Mouse (Mus musculus): ENCODE data around the gene Flcn. TPM values are rescaled to one million over a fixed set of nuclear protein-coding genes. Genes with fewer than 3 reads are reported as not detected.

Gene Flcn
- polyA plus RNA-seq, 1 experiment: 58.9 TPM

GRCm38 (mm10) chr11:59787199-59787781 is 22.5 kb downstream of the Flcn start, which contains the start of gene Pld6:
Pld6 (minus strand) TSS chr11:59787645.
- TF ChIP-seq CTCF (IDR thresholded peaks at IDR 0.05; ENCODE audit: insufficient read depth, low read length) (no peak), POLR2A (IDR thresholded peaks at IDR 0.05; ENCODE audit: borderline replicate concordance, extremely low read depth, low read depth, low read length) (no peak)
- Histone ChIP-seq H3K4me3 (replicated peaks; ENCODE audit: extremely low read depth, low read depth, low read length) (peak within 1 kb of the TSS; percentile 6), H3K4me1 (ENCODE audit: control insufficient read depth, insufficient read depth, low read length) (peaks cover 6% of the 10 kb centered on the region)
- 2% methylated on average over 51 of the region's 51 CpGs for WGBS
- peak; percentile 65 for DNase-seq

GRCm38 (mm10) chr11:59786444-59787198 is 23.2 kb downstream of the Flcn start:
- TF ChIP-seq CTCF (IDR thresholded peaks at IDR 0.05; ENCODE audit: insufficient read depth, low read length) (no peak), POLR2A (IDR thresholded peaks at IDR 0.05; ENCODE audit: borderline replicate concordance, extremely low read depth, low read depth, low read length) (no peak)
- peak; percentile 20 for DNase-seq
- H3K4me3 ChIP-seq (replicated peaks; ENCODE audit: extremely low read depth, low read depth, low read length): no peak overlapping the region
- peaks cover 6% of the 10 kb centered on the region for H3K4me1 ChIP-seq (ENCODE audit: control insufficient read depth, insufficient read depth, low read length)
- 40% methylated on average over 15 of the region's 15 CpGs for whole genome bisulfite sequencing

GRCm38 (mm10) chr11:59783591-59783990 is 26.2 kb downstream of the Flcn start:
- no peak for TF ChIP-seq CTCF (IDR thresholded peaks at IDR 0.05; ENCODE audit: insufficient read depth, low read length)
- no peak for TF ChIP-seq POLR2A (IDR thresholded peaks at IDR 0.05; ENCODE audit: borderline replicate concordance, extremely low read depth, low read depth, low read length)
- no peak for DNase-seq
- WGBS: 60% methylated on average over 6 of the region's 6 CpGs
- no peak overlapping the region for H3K4me3 ChIP-seq (replicated peaks; ENCODE audit: extremely low read depth, low read depth, low read length)
- peaks cover 10% of the 10 kb centered on the region for H3K4me1 ChIP-seq (ENCODE audit: control insufficient read depth, insufficient read depth, low read length)

DNA sequence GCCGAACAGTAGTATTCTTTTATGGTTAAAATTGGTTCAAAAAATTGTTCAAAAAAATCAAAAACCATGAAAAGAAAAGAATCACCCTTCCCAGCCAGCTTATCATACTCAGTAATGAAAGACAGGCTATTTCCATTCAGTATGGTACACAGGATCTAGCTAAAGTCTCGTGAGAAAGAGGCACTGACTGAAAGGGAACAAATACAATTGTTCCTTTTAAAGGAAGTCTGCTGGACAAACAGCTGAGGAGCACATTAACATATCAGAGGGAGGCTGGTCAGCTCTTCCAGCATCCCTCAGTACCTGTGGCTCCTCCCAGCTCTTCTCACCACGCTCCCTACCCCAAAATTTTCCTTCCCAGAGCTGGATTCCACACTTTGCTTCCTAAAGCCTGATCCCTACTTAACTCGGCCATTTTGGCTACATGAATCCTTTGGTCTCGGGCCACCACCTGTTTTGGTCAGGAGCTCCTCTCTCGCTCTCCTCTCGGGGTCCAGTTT is 27.7 kb downstream of the Flcn start:
- 68% methylated on average over 7 of the region's 7 CpGs for WGBS
- TF ChIP-seq POLR2A (IDR thresholded peaks at IDR 0.05; ENCODE audit: borderline replicate concordance, extremely low read depth, low read depth, low read length) (no peak), CTCF (IDR thresholded peaks at IDR 0.05; ENCODE audit: insufficient read depth, low read length) (no peak)
- Histone ChIP-seq H3K4me3 (replicated peaks; ENCODE audit: extremely low read depth, low read depth, low read length) (no peak overlapping the region), H3K4me1 (ENCODE audit: control insufficient read depth, insufficient read depth, low read length) (peaks cover 7% of the 10 kb centered on the region)
- DNase-seq: no peak

DNA sequence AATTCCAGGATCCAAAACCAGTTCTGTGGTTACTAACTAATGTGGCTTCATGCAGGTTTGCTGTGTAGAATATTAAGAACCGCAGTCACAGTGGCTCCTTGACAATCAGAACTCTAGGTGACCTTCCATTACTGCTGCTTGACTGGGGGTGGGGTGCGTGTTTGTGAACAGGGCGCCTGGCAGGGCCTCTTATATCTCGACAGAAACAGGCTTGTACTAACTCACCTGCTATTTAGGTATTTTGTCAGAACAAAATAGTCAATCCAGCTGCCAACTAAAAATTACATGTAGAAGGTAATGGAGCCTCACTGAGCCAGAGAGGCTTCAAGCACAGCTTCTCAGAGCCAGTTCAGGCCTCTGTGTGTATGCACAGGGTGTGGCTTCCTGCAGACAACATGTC is 29.6 kb downstream of the Flcn start:
- WGBS: 71% methylated on average over 4 of the region's 4 CpGs
- H3K4me1 ChIP-seq (ENCODE audit: control insufficient read depth, insufficient read depth, low read length): 0 out of 2 replicates have a peak, but pooled peaks cover 4% of the 10 kb centered on the region
- no peak for TF ChIP-seq POLR2A (IDR thresholded peaks at IDR 0.05; ENCODE audit: borderline replicate concordance, extremely low read depth, low read depth, low read length)
- DNase-seq: no peak
- H3K4me3 ChIP-seq (replicated peaks; ENCODE audit: extremely low read depth, low read depth, low read length): no peak overlapping the region

GRCm38 (mm10) chr11:59779406-59779805 is 30.4 kb downstream of the Flcn start:
- WGBS: 66% methylated on average over 4 of the region's 4 CpGs
- no peak overlapping the region for H3K4me3 ChIP-seq (replicated peaks; ENCODE audit: extremely low read depth, low read depth, low read length)
- no peak for DNase-seq
- H3K4me1 ChIP-seq (ENCODE audit: control insufficient read depth, insufficient read depth, low read length): 0 out of 2 replicates have a peak, but pooled peaks cover 4% of the 10 kb centered on the region
- no peak for TF ChIP-seq POLR2A (IDR thresholded peaks at IDR 0.05; ENCODE audit: borderline replicate concordance, extremely low read depth, low read depth, low read length)
- no peak for TF ChIP-seq CTCF (IDR thresholded peaks at IDR 0.05; ENCODE audit: insufficient read depth, low read length)

DNA sequence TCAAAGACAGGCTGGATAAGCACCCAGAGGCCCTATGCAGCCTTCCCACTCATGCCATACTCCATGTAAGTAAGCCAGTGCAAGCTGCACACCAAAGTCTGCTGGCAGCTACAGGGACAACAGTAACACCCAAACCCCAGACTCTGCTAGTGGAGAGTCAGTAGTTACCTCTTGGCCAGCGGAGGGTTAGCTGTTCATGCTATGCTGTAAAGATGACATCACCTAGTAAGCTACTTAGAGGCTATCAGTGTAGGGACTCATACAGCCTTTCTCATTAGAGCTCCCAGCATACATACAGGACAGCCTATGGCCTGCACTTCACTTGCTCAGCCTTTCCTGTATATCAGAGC is 31.0 kb downstream of the Flcn start:
- DNase-seq: no peak
- 58% methylated on average over 1 of the region's 1 CpGs for WGBS
- TF ChIP-seq POLR2A (IDR thresholded peaks at IDR 0.05; ENCODE audit: borderline replicate concordance, extremely low read depth, low read depth, low read length) (no peak), CTCF (IDR thresholded peaks at IDR 0.05; ENCODE audit: insufficient read depth, low read length) (no peak)

DNA sequence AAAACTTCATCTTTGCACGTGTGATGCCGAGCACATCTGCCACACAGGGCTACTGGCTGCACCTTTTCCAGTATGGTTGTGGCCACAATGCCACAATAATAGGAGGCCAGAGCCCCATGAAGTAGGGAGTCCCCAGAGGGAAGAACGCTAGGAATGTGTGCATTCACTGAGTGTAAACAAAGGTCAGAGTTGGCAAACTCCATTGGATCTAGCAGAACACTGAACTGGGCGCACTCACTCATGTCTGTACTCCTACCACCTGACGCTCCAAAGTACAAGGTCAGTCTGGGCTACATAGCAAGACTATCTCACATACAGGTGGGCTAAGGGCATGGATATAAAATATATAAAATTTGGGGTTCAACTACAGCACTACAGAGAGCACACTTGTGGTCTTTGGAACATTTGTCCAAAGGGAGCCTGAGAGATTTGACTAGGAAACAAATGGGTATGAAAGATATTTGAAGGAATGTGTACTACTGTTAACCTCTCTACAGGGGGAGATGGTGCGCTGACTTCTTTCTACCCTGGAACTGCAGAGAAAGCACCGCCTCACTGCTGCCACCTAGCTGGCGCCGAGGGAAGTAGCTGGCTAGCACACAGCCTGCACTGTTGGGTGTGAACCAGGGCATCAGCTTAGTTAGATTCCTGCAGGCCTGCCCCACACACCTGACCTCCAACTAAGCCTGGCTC is 31.5 kb downstream of the Flcn start:
- TF ChIP-seq POLR2A (IDR thresholded peaks at IDR 0.05; ENCODE audit: borderline replicate concordance, extremely low read depth, low read depth, low read length): no peak
- peak; percentile 97 for TF ChIP-seq CTCF (IDR thresholded peaks at IDR 0.05; ENCODE audit: insufficient read depth, low read length)
- 0 out of 2 replicates have a peak, but pooled peaks cover 4% of the 10 kb centered on the region for H3K4me1 ChIP-seq (ENCODE audit: control insufficient read depth, insufficient read depth, low read length)
- peak; percentile 73 for DNase-seq
- 44% methylated on average over 9 of the region's 9 CpGs for WGBS
- H3K4me3 ChIP-seq (replicated peaks; ENCODE audit: extremely low read depth, low read depth, low read length): no peak overlapping the region

More for the DNA sequence above, 31.0 kb downstream of the Flcn start:
- Histone ChIP-seq H3K4me3 (replicated peaks; ENCODE audit: extremely low read depth, low read depth, low read length) (no peak overlapping the region), H3K4me1 (ENCODE audit: control insufficient read depth, insufficient read depth, low read length) (0 out of 2 replicates have a peak, but pooled peaks cover 4% of the 10 kb centered on the region)

- 85% methylated on average over 5 of the region's 5 CpGs for WGBS
- Histone ChIP-seq H3K4me1 (ENCODE audit: control insufficient read depth, insufficient read depth, low read length) (0 out of 2 replicates have a peak, but pooled peaks cover 4% of the 10 kb centered on the region), H3K4me3 (replicated peaks; ENCODE audit: extremely low read depth, low read depth, low read length) (no peak overlapping the region)
- TF ChIP-seq POLR2A (IDR thresholded peaks at IDR 0.05; ENCODE audit: borderline replicate concordance, extremely low read depth, low read depth, low read length) (no peak), CTCF (IDR thresholded peaks at IDR 0.05; ENCODE audit: insufficient read depth, low read length) (no peak)
- DNase-seq: no peak
Measured at GRCm38 (mm10) chr11:59777259-59777658, 32.6 kb downstream of the Flcn start.

Data from lung, adult 2 months (tissue).